Mouse (Mus musculus): ENCODE results near the gene Ccdc9b.

Gene Ccdc9b

DNA sequence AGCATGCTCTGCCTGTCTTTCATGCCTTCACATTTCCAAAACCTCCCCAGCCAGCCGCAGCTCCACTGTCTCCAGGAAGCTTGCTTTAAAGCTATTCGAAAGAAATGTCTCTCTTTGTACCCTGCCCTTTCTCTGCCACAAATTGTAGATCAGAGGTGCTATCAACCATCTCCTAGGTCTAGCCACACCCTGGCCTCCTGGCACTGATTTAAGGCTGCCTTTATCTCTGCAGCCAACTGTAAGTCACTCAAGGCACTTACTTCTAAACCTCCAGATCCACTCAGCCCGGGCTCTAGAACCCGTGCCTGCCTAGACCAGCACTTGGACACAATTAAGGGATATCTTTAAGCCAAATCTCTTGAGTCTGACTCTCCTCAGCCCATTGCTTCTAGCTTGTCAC lies 16.0 kb upstream of the Ccdc9b start:
- in situ Hi-C loops (cut with MboI, MseI): no loop called here

DNA sequence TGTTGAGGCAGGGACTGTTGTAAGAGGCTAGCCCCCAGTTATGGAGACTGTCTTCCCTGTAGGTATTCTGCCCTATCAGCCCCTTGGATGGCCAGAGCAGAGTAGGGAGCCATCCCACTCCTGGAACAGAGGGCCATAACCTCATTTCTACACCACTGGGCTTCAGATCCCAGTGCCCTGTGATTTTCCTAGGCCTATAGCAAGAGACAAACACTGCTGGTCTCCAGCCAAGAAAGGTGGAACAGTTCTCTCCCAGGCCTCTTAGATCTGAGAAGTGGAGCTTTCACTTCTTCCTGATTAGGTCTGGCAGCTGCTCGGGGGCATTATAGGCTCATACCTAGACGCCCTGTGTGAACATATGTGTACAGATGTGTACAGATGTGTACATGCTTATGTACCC lies 13.8 kb upstream of the Ccdc9b start:
- in situ Hi-C loops (cut with MboI, MseI): no loop called here

DNA sequence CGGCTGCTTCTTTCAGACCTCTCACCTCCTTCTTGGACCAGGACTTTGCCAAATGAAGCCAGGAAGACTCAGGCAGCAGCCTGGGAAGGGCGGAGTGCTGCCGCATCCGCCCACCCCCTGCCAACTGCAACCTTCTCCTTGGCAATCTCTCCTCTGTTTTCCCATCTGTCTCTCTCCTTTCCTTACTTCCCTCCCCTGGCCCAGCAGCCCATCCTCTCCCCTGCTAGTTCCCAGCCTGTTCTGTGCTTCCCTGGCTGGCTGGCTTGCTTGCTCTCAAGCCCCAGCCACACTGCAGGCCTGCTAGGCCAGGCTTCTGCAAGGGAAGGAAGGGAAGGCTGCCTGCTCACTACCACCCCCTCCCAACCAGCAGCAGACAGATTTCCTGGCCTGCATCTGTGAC lies 13.4 kb upstream of the Ccdc9b start:
- in situ Hi-C loops (cut with MboI, MseI): no loop called here

GRCm38 (mm10) chr2:118775396-118775795 lies 12.9 kb upstream of the Ccdc9b start:
- in situ Hi-C loops (cut with MboI, MseI): no loop called here

GRCm38 (mm10) chr2:118774536-118774935 lies 12.1 kb upstream of the Ccdc9b start:
- in situ Hi-C loops (cut with MboI, MseI): no loop called here

DNA sequence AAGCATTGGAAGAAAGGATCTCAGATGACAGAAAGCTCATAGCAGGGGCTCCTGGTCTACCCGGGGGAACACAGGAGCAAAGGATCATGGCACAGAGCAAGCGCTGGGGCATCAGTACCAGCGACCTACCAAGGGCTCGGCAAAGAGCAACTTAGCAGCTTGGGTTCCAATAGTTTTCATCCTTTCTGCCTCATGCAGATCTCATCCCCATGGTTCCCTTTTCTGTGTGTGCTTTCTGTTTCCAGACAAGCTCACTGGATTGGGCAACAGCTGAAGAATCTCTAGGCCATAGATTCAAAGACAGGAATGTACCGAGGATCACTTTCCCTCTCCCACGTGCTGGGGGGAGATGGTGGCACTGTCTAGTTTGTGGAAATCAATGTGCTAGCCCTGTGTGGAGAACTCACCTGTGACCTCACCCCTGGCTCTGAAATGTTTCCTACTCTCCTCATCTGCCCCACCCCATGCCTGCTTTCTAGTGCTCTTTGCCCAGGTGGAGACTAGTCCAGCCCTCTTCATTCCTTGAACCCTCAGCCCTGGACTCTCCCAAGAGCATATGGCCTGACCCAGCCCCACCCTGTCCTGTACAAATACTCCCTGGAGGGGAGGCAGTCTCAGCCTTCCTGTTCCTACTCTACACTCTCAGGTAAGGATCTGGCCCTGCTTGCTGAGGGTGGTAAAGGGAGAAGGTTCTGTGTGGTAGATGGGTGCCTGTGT lies 9.9 kb upstream of the Ccdc9b start, which contains the start of gene Phgr1:
Gene Phgr1 (plus strand): TSS at position 612 of the 717 bp plus-strand sequence.
- in situ Hi-C loops (cut with MboI, MseI): no loop called here

GRCm38 (mm10) chr2:118766041-118767033 lies 3.9 kb upstream of the Ccdc9b start:
- in situ Hi-C loops (cut with MboI, MseI): loop anchor here (5.0 kb wide), 1 partner anchor 111 kb away; no protein-coding TSS in a partner anchor

- in situ Hi-C loops (cut with MboI, MseI): loop anchor here (5.0 kb wide), 1 partner anchor 112 kb away; no protein-coding TSS in a partner anchor
Measured at GRCm38 (mm10) chr2:118764875-118765274, 2.4 kb upstream of the Ccdc9b start.

DNA sequence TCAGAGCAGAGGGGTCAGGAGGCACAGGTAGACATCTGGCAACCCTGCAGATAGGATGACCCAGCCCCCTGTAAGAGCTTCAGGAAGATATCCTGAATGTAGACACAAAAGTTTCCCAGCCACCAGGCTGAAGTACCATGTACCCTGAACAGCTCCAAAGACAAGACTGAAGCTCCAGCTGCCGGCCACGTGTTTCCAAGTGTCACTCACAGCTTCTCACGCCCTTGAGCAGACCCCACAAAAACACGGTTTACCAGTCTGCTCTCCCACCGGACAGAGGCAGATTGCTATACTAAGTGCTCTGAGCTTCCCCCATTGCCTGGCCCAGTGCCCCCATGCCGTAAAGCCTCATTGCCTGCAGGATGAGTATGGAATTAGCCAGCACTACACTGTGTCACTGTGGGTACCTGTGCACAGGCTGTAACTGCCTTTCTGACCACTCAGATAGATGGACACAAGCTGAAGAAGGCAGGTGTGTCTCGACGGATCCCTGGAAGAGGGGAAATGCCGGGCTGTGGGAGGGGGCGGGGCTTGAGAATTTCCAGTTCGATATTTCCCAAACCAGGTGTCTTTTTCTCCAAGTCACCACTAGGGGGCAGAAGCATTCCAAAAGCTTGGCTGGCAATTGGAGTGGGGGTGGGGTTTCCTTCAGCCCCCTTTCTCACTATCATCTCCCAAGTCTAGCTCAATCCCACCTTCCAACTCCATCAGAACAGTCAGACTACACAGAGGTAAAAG lies 1.8 kb upstream of the Ccdc9b start:
- in situ Hi-C loops (cut with MboI, MseI): no loop called here

GRCm38 (mm10) chr2:118763469-118763868 lies 1.0 kb upstream of the Ccdc9b start:
- in situ Hi-C loops (cut with MboI, MseI): no loop called here

DNA sequence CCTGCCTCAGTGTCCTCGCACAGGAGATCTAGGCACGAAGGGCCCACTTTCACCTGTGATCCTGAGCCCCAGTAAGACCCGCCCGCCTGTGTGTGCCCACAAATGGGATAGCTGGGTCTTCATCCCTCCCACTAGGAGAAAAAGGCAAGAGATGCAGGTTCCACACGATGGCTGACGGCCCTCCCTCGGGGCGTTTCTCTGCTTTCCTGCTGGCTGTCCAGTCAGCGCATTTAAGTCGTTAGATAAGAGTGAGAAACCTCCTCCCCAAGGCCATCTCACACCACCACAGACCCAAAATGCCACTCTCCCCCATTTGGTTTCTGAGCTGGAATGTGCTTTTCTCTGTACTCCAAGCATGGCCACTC lies 305 bp upstream of the Ccdc9b start:
- in situ Hi-C loops (cut with MboI, MseI): no loop called here

- in situ Hi-C loops (cut with MboI, MseI): no loop called here
Measured at GRCm38 (mm10) chr2:118761358-118761757, 1.1 kb downstream of the Ccdc9b start.

DNA sequence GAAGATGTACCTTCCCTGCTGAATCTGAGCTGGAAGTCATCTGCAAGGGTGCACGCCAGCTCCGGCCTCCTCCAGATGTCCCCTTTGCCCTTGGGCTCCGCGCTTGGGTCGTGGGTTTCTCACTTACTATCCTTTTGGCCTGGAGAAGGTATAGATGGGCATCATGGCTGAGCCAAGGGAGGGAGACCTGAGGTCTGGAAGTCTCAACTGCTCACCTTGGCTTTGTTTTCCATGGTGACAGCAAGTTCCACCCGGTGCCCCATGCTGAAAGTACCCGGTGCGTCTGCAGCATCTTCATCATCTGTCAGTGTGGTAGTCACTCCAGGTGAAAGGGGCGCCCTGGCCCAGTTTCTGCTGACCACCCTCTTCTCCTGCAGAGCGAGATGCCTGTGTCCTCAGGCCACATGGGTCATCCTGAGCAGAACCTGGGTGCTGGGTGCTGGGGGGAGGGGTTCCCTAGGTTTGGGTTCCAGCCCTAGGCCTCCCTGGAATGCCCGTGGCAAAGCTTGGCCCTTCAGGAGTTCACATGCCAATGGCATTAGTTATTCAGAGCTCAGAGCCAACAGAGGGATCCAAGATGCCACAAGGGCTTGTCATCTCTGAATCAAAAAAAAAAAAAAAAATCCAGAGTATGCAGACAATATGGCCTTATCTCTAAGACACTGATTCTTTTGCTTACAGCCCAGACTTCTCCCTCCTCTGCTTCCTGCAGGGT lies 2.0 kb downstream of the Ccdc9b start:
- in situ Hi-C loops (cut with MboI, MseI): no loop called here

GRCm38 (mm10) chr2:118759828-118760227 lies 2.6 kb downstream of the Ccdc9b start:
- in situ Hi-C loops (cut with MboI, MseI): loop anchor here (5.0 kb wide), 1 partner anchor 123 kb away; no protein-coding TSS in a partner anchor

- in situ Hi-C loops (cut with MboI, MseI): loop anchor here (5.0 kb wide), 1 partner anchor 119 kb away; no protein-coding TSS in a partner anchor
Measured at GRCm38 (mm10) chr2:118756103-118756502, 6.4 kb downstream of the Ccdc9b start.

GRCm38 (mm10) chr2:118755407-118755806 lies 7.1 kb downstream of the Ccdc9b start:
- in situ Hi-C loops (cut with MboI, MseI): loop anchor here (5.0 kb wide), 1 partner anchor 118 kb away; no protein-coding TSS in a partner anchor

DNA sequence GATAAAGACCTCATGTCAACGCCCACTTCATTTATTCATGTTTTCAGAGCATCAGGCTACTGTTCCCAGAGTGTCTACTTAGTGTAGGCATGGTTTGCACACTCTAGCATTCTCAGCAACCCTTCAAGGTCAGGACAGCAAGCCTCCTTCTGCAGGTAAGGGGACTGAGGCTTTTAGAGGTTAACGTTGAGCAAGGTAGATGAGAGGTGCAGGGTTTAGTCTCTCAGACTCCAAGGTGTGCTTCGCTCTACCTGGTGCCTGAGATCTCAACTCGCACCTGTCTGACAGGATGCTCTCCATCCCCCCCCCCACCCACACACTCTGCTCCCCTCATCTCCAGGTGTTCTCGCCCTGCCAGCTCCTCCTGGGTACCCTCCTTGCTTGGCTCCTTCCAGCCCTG lies 8.3 kb downstream of the Ccdc9b start:
- in situ Hi-C loops (cut with MboI, MseI): no loop called here

DNA sequence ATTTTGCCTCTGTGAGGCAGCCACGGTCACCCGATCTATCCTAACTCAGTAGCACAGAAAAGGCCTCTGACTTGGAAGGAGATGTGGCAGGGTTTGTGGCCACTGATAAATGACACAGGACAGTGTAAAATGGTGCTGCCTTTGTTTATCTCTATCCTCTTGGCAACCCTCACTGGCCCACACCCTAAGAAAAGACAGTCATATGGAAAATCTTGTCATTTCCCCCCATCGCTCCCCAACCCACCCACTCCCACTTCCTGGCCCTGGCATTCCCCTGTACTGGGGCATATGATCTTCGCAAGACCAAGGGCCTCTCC lies 9.7 kb downstream of the Ccdc9b start:
- in situ Hi-C loops (cut with MboI, MseI): no loop called here

DNA sequence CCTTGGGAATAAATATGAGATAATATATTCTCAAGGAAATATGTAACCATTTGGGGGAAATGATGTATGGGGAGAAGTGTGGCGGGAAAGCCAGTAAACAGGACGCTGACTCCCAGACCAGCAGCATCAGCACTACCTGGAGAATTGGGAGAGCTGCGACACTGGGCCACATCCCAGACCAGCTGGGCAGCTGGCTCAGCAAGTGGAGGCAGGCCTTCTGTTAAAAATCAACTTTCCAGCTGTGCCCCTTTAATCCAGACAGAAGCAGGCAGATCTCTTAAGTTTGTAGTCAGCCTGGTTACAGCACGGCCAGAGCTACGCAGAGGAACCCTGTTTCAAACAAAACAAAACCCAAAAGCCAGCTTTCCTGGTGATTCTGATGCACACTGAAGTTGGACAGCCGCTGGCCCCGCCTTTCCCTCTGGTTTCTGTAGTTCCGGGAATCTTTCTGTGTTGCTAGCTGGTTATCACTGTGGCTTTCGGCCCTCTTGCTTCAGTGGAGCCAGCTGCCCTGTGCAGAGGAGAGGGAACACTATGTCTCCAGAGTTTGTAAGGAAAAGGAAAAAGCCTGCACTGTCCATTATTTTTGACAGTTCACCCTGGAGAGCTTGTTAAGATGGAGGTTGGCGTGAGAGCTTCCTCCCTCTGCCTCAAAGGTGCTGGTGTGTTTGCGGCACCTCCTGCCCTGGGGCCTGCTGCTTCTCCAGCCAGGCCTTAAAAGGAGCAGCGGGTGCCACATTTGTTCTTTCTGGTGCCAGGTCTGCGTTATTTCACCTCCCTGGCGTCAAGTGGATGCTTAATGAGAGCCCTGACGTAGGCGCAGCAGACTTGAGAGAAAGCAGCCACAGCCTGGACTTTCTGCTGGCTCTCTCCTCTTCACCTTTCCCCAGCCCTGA lies 10.3 kb downstream of the Ccdc9b start:
- in situ Hi-C loops (cut with MboI, MseI): no loop called here

DNA sequence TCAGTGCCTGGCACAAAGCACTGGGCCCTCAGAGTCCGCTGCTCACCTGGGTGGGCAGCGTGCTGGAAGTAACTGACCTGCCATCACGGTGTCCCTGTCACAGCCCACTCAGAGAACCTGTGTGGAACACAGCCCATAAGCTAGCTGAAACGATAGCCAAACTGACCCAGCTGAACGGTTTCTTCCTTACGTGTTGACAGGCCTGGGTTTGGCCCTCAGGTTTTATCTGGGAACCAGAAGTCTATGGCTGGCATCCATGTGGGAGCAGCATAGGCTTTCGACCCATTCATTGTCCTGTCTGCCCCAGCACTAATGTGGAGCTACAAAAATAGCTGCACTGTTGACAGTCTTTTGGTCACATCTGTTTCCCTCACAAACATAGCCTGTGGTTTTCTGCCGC lies 12.0 kb downstream of the Ccdc9b start:
- in situ Hi-C loops (cut with MboI, MseI): no loop called here
